Mouse (Mus musculus): ENCODE results near the gene Acacb.
A peak's percentile ranks its signal among the peaks of the same experiment; 100 is the strongest.

Gene Acacb

GRCm38 (mm10) chr5:114269984-114270383 is 123.6 kb downstream of the Acacb start:
- DNase-seq, result no peak

- no peak for DNase-seq
These were observed 127.5 kb downstream of the Acacb start, which contains the start of gene Foxn4 for GRCm38 (mm10) chr5:114273693-114274402. Foxn4 (minus strand) TSS chr5:114273807.

- DNase-seq, result no peak
These were observed 129.0 kb downstream of the Acacb start for GRCm38 (mm10) chr5:114275339-114275738.

- DNase-seq, result no peak
These were observed 129.7 kb downstream of the Acacb start for GRCm38 (mm10) chr5:114275991-114276390.

GRCm38 (mm10) chr5:114279382-114280143 is 133.2 kb downstream of the Acacb start:
- no peak for DNase-seq

GRCm38 (mm10) chr5:114282346-114282745 is 136.0 kb downstream of the Acacb start:
- no peak for DNase-seq

- no peak for DNase-seq
These were observed 138.5 kb downstream of the Acacb start for GRCm38 (mm10) chr5:114284604-114285397.

- DNase-seq, result no peak
These were observed 139.0 kb downstream of the Acacb start for GRCm38 (mm10) chr5:114285398-114285700.

GRCm38 (mm10) chr5:114286102-114286501 is 139.8 kb downstream of the Acacb start:
- no peak for DNase-seq

- no peak for DNase-seq
These were observed 140.7 kb downstream of the Acacb start for GRCm38 (mm10) chr5:114286872-114287571.

- DNase-seq, result no peak
These were observed 142.1 kb downstream of the Acacb start for GRCm38 (mm10) chr5:114288396-114288795.

GRCm38 (mm10) chr5:114288874-114289273 is 142.5 kb downstream of the Acacb start, which contains the start of gene Myo1h:
Myo1h (plus strand) TSS chr5:114289166.
- DNase-seq, result no peak

GRCm38 (mm10) chr5:114290004-114290403 is 143.7 kb downstream of the Acacb start:
- no peak for DNase-seq

- DNase-seq, result no peak
These were observed 150.6 kb downstream of the Acacb start for GRCm38 (mm10) chr5:114296693-114297631.

- DNase-seq, result peak; percentile 58
These were observed 152.0 kb downstream of the Acacb start for GRCm38 (mm10) chr5:114298212-114298894.

- DNase-seq, result no peak
These were observed 153.0 kb downstream of the Acacb start for GRCm38 (mm10) chr5:114299156-114299855.

GRCm38 (mm10) chr5:114299883-114300610 is 153.7 kb downstream of the Acacb start:
- DNase-seq, result no peak

All from right cerebral cortex, postnatal 4 days (tissue).